Mouse (Mus musculus): ENCODE data around the gene Acadvl. TPM values are rescaled to one million over a fixed set of nuclear protein-coding genes. Genes with fewer than 3 reads are reported as not detected.

The Acadvl gene
- polyA plus RNA-seq (2015; fragmentation: Nextera tagmentation; extraction: Ambion mirVana), result 76.0 and 81.1 TPM in 2 replicates

DNA sequence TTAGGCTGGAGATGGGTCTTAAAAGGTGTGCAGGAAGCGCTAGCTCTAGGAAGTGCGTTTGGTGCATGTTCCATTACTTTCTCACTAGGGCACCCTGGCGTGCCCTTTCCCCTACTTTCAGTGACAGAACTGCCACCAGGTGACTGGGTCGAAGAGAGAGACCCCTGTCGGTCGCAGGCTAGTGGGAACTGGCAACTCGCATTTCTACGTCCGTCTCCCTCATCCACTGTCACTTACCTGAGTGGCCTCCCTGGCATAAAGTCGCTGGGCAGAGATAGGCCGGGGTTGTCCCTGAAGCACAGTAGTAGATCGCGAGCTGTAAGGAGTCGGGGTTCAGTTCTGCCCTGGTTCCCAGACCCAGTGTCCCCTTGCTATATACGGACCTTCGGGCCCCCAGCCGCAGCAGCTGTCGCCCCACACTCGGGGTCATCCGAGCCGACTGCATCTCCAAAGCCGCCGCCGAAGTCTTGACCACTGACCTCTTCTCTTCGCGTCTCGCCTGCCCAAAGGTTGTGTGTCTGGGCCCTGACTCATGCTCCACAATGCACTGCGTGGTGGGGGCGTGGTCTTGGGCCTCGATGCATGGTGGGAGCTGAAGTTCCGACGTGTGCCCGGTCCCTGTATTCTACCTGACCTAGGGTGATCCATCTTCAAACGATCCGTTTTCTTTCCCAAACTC, at the start of gene Acadvl:
TSS of gene Acadvl (minus strand) at position 532 of the 679 bp plus-strand sequence.
- Histone ChIP-seq H3K27me3 (no peaks in the 10 kb centered on the region), H3K4me2 (replicated peaks) (peak within 1 kb of the TSS; percentile 79), H3K9me3 (no peaks in the 10 kb centered on the region), H3K9ac (peak within 1 kb of the TSS; percentile 83), H3K36me3 (peaks cover 41% of the 10 kb centered on the region), H3K27ac (peak within 1 kb of the TSS; percentile 61), H3K4me3 (peak within 1 kb of the TSS; percentile 62), H3K4me1 (peaks cover 39% of the 10 kb centered on the region)
- ATAC-seq (ENCODE audit: low FRiP score, low read depth), result peak; percentile 76
- WGBS, result 1% methylated on average over 35 of the region's 35 CpGs

- H3K4me1 ChIP-seq, result peaks cover 27% of the 10 kb centered on the region
- no peak overlapping the region for H3K27ac ChIP-seq
- no peaks in the 10 kb centered on the region for H3K36me3 ChIP-seq
- 70% methylated on average over 3 of the region's 3 CpGs for WGBS
- no peak overlapping the region for H3K9ac ChIP-seq
- H3K27me3 ChIP-seq, result no peaks in the 10 kb centered on the region
- no peak for ATAC-seq (ENCODE audit: low FRiP score, low read depth)
- no peak overlapping the region for H3K4me2 ChIP-seq (replicated peaks)
- H3K9me3 ChIP-seq, result no peaks in the 10 kb centered on the region
- H3K4me3 ChIP-seq, result no peak overlapping the region
These were observed 47.8 kb upstream of the Acadvl start for GRCm38 (mm10) chr11:70063053-70063452.

DNA sequence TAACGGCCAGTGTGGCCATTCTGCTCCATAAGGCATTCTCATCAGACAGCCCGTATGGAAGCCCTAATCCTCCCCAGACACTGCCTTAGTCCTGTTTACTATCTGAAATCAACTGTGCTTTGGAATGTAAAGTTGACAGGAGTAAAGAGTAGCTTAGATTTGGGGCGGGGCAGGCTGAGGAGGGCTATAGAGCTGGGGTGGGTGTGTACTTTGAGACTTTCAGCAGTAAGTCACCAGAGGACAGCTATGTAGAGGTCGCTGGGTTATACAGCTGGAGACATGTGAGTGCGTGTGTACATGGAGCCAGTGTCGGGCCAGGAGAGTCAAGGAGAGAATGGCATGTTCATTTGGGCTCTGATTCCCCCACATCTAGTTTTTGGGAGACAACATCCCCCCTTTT, 44.7 kb upstream of the Acadvl start:
- Histone ChIP-seq H3K36me3 (no peaks in the 10 kb centered on the region), H3K4me3 (no peak overlapping the region), H3K27ac (no peak overlapping the region), H3K9me3 (no peaks in the 10 kb centered on the region), H3K27me3 (peaks cover 4% of the 10 kb centered on the region; the same call in 1 of the 2 replicates), H3K9ac (no peak overlapping the region), H3K4me1 (peaks cover 13% of the 10 kb centered on the region), H3K4me2 (replicated peaks) (no peak overlapping the region)
- 50% methylated on average over 6 of the region's 6 CpGs for WGBS
- no peak for ATAC-seq (ENCODE audit: low FRiP score, low read depth)

DNA sequence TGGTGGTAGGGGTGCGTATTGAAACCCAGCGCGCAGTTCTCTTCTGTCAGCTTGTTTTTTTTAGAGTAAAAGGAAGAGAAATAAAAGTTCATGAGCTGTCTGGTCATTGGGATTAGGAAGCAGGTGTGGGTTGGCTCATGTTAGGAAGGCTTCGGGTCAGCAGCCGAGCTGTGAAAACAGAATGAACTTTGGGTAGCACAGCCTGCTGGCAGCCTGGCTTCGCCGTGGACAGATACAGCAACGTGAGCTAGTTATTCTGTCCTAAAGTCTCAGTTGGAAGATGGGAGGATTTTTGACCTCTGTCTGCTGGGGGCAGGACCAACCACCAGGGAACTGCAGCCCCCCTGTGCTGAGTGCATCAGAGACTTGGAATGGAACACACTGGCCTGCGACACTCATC, 42.6 kb upstream of the Acadvl start:
- H3K27me3 ChIP-seq, result peaks cover 14% of the 10 kb centered on the region; the same call in 1 of the 2 replicates
- no peaks in the 10 kb centered on the region for H3K9me3 ChIP-seq
- no peak overlapping the region for H3K9ac ChIP-seq
- no peaks in the 10 kb centered on the region for H3K36me3 ChIP-seq
- H3K4me2 ChIP-seq (replicated peaks), result no peak overlapping the region
- 70% methylated on average over 9 of the region's 9 CpGs for WGBS
- no peak for ATAC-seq (ENCODE audit: low FRiP score, low read depth)
- no peak overlapping the region for H3K4me3 ChIP-seq
- no peak overlapping the region for H3K27ac ChIP-seq
- peaks cover 13% of the 10 kb centered on the region for H3K4me1 ChIP-seq

- 27% methylated on average over 18 of the region's 18 CpGs for WGBS
- no peak overlapping the region for H3K4me3 ChIP-seq
- ATAC-seq (ENCODE audit: low FRiP score, low read depth), result 0 out of 2 replicates have a peak, but pooled peaks have one; percentile 34
These were observed 40.5 kb upstream of the Acadvl start for GRCm38 (mm10) chr11:70055618-70056214.

DNA sequence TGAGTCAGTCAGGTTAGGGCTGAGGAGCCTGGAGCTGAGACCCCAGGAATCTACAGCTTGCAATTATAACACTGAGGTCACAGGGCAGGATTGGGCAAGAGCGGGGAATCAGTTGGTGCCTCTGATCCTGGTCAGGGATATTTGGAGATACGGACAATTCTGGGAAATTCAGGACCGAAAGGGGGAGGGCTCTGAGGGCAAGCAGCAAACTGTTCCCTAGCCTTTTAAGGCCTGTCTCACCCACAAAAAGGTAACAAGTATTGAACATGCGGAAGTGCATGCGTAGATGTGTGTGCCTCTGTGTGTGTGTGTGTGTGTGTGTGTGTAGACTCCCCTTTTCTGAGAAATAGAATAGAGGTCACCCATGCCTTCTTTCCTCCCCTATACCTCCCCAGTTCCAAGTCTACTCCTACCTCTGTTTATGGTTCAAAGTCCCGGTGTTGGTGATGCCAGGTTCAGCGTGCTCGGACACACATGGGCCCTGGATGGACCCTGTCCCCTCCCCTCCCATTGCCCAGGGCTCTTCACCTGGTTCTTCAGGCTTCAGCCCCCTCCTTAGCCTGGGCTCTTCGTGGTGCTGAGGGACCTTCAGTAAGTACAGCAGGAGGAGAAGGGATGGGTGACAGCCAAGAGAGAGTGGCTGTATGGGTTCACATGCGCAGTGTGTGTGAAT, 38.8 kb upstream of the Acadvl start, which contains the start of gene Asgr1:
TSS of gene Asgr1 (plus strand) at position 188 of the 673 bp plus-strand sequence.
- no peak within 1 kb of the TSS for H3K9ac ChIP-seq
- H3K36me3 ChIP-seq, result no peaks in the 10 kb centered on the region
- no peaks in the 10 kb centered on the region for H3K9me3 ChIP-seq
- WGBS, result 84% methylated on average over 10 of the region's 10 CpGs
- ATAC-seq (ENCODE audit: low FRiP score, low read depth), result no peak
- no peak within 1 kb of the TSS for H3K27ac ChIP-seq
- no peak within 1 kb of the TSS for H3K4me2 ChIP-seq (replicated peaks)
- H3K4me3 ChIP-seq, result no peak within 1 kb of the TSS
- H3K4me1 ChIP-seq, result peaks cover 13% of the 10 kb centered on the region
- peaks cover 14% of the 10 kb centered on the region; the same call in 1 of the 2 replicates for H3K27me3 ChIP-seq

More at GRCm38 (mm10) chr11:70055618-70056214, 40.5 kb upstream of the Acadvl start:
- H3K9ac ChIP-seq, result peak overlapping the region; percentile 8; the same call in 1 of the 2 replicates
- no peaks in the 10 kb centered on the region for H3K9me3 ChIP-seq
- H3K27me3 ChIP-seq, result peaks cover 14% of the 10 kb centered on the region; the same call in 1 of the 2 replicates
- peak overlapping the region; percentile 34 for H3K4me2 ChIP-seq (replicated peaks)
- peaks cover 13% of the 10 kb centered on the region for H3K4me1 ChIP-seq
- H3K36me3 ChIP-seq, result no peaks in the 10 kb centered on the region
- no peak overlapping the region for H3K27ac ChIP-seq

GRCm38 (mm10) chr11:70053156-70053555, 37.9 kb upstream of the Acadvl start:
- peaks cover 13% of the 10 kb centered on the region for H3K4me1 ChIP-seq
- no peaks in the 10 kb centered on the region for H3K9me3 ChIP-seq
- H3K36me3 ChIP-seq, result no peaks in the 10 kb centered on the region
- H3K4me2 ChIP-seq (replicated peaks), result no peak overlapping the region
- no peak for ATAC-seq (ENCODE audit: low FRiP score, low read depth)
- H3K9ac ChIP-seq, result no peak overlapping the region
- peaks cover 14% of the 10 kb centered on the region; the same call in 1 of the 2 replicates for H3K27me3 ChIP-seq
- H3K4me3 ChIP-seq, result no peak overlapping the region
- no peak overlapping the region for H3K27ac ChIP-seq
- WGBS, result 57% methylated on average over 7 of the region's 7 CpGs

DNA sequence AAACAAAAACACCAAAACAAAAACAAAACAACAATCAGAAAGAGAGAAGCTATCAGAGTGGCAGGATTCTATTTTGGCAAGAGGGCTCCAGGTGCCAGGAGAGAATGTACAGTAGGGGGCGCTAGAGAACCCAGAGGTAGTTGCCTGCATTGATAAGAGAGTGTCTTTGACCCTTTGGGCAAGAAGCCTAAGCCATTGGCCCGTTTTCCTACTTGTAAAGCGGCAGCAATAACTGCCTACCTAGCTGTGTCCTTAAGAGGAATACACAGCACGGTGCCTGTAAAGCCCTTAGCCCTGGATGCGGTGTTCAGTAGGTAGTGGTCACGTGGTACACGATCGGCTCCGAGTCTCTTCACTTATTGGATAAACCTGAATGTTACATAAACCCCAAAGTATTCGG, 34.6 kb upstream of the Acadvl start:
- H3K4me3 ChIP-seq, result no peak overlapping the region
- no peak for ATAC-seq (ENCODE audit: low FRiP score, low read depth)
- H3K27me3 ChIP-seq, result peaks cover 8% of the 10 kb centered on the region; the same call in 1 of the 2 replicates
- H3K9ac ChIP-seq, result no peak overlapping the region
- no peak overlapping the region for H3K27ac ChIP-seq
- no peak overlapping the region for H3K4me2 ChIP-seq (replicated peaks)
- H3K4me1 ChIP-seq, result no peaks in the 10 kb centered on the region
- no peaks in the 10 kb centered on the region for H3K9me3 ChIP-seq
- 54% methylated on average over 10 of the region's 10 CpGs for WGBS
- peaks cover 12% of the 10 kb centered on the region for H3K36me3 ChIP-seq

- Histone ChIP-seq H3K4me2 (replicated peaks) (no peak overlapping the region), H3K27ac (no peak overlapping the region), H3K36me3 (peaks cover 17% of the 10 kb centered on the region), H3K4me1 (no peaks in the 10 kb centered on the region), H3K9me3 (no peaks in the 10 kb centered on the region), H3K4me3 (no peak overlapping the region), H3K9ac (no peak overlapping the region), H3K27me3 (0 out of 2 replicates have a peak, but pooled peaks cover 5% of the 10 kb centered on the region)
- 58% methylated on average over 6 of the region's 6 CpGs for WGBS
- ATAC-seq (ENCODE audit: low FRiP score, low read depth), result no peak
These were observed 34.2 kb upstream of the Acadvl start for GRCm38 (mm10) chr11:70049366-70049765.

DNA sequence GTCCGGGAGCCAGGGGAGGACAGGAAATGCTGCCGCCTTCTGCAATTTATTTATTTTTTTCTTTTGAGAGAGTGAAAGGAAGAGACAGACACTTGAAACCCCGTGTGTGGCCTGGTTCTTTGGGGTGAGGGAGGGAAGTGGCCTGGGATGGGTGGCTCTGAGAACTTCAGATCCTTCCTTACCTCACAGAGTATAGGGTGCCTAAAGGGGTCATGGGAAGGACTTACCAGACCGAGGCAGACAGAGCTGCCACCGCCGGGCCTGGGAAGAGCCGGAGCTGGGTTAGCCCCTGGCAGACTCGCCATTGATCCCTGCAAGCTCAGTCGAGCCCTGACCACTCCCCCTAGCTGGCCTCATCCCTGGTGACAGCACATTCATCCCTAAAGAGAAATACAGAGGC, 30.2 kb upstream of the Acadvl start:
- Histone ChIP-seq H3K4me1 (no peaks in the 10 kb centered on the region), H3K27ac (no peak overlapping the region), H3K9me3 (no peaks in the 10 kb centered on the region), H3K9ac (no peak overlapping the region), H3K36me3 (peaks cover 55% of the 10 kb centered on the region), H3K4me3 (no peak overlapping the region), H3K4me2 (replicated peaks) (no peak overlapping the region), H3K27me3 (no peaks in the 10 kb centered on the region)
- no peak for ATAC-seq (ENCODE audit: low FRiP score, low read depth)
- WGBS, result 45% methylated on average over 9 of the region's 9 CpGs

DNA sequence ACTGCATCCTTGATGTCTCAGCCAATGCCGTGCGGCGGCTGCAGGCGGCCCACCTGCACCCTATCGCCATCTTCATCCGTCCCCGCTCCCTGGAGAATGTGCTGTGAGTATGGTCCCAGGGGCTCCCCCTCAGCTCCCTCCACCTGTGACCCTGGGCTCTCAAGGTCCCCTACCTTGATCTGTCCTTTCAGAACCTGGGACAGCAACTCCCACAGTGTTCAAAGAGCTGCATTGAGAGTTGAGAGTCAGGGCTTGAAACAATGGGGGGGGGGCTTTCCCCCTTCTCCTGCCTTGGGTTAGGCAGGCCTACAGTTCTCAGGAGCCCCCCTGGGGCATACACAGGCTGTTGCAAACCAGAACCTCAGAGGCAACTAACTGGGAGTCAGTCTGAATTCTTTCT, 28.5 kb upstream of the Acadvl start:
- no peak for ATAC-seq (ENCODE audit: low FRiP score, low read depth)
- no peak overlapping the region for H3K4me2 ChIP-seq (replicated peaks)
- H3K36me3 ChIP-seq, result peaks cover 71% of the 10 kb centered on the region
- 84% methylated on average over 7 of the region's 7 CpGs for WGBS
- H3K27ac ChIP-seq, result no peak overlapping the region
- H3K9ac ChIP-seq, result no peak overlapping the region; the same call in 1 of the 2 replicates
- no peaks in the 10 kb centered on the region for H3K9me3 ChIP-seq
- no peaks in the 10 kb centered on the region for H3K27me3 ChIP-seq
- H3K4me1 ChIP-seq, result no peaks in the 10 kb centered on the region
- no peak overlapping the region for H3K4me3 ChIP-seq

Data from limb, embryonic 13.5 days (tissue).